Mouse (Mus musculus) CH12.LX (cell line): Measurements from ENCODE around the gene Ganab. TPM values are rescaled to one million over a fixed set of nuclear protein-coding genes. Genes with fewer than 3 reads are reported as not detected.
A peak's percentile ranks its signal among the peaks of the same experiment; 100 is the strongest.

Experiments used
- DNase-seq: peaks from one replicate; pipeline ENCODE4 v3.0.0-alpha.2; 2013; ENCODE audit errors: extremely low read depth
- H3K27ac ChIP-seq: 2 replicates; pipeline ENCODE4 v1.5.1; 2012; ENCODE audit warnings: low read depth, mild to moderate bottlenecking, control low read depth, moderate library complexity; ENCODE audit not compliant: insufficient read depth
- H3K27me3 ChIP-seq: replicated peaks from 2 replicates; pipeline ENCODE3; 2012; ENCODE audit warnings: inconsistent platforms
- H3K36me3 ChIP-seq, 2 experiments: replicated peaks in 1 of 2; 2 replicates each; pipeline versions ENCODE3 to v1.6.1; 2012; ENCODE audit warnings: inconsistent platforms in 1 of 2, low read length in 1 of 2, mild to moderate bottlenecking in 1 of 2, mixed read lengths in 1 of 2, moderate library complexity in 1 of 2; ENCODE audit not compliant: control insufficient read depth in 1 of 2, insufficient read depth in 1 of 2
- H3K4me1 ChIP-seq, 2 experiments: 2 replicates each; pipeline ENCODE4 v1.6.1; 2012; ENCODE audit warnings: inconsistent platforms in 1 of 2, moderate library complexity in 1 of 2; ENCODE audit not compliant: insufficient read depth in 2 of 2, control insufficient read depth in 1 of 2
- H3K4me2 ChIP-seq: 2 replicates; pipeline ENCODE4 v1.6.1; 2012; ENCODE audit warnings: low read depth, mild to moderate bottlenecking, control low read depth; ENCODE audit not compliant: poor library complexity, insufficient read depth, severe bottlenecking
- H3K4me3 ChIP-seq, 3 experiments: fragments of 150-350 bp in 1 of 3; sonication (generic) in 1 of 3; replicated peaks in 1 of 3; 2 replicates each; pipeline versions ENCODE3 to v1.5.1; 2011 to 2012; ENCODE audit warnings: low read depth in 2 of 3, low read length in 2 of 3, mild to moderate bottlenecking in 2 of 3, moderate library complexity in 2 of 3, control low read depth in 1 of 3, improper control_type of control experiment in 1 of 3, inconsistent platforms in 1 of 3, mixed read lengths in 1 of 3; ENCODE audit not compliant: poor library complexity in 1 of 3
- H3K79me2 ChIP-seq: replicated peaks from 2 replicates; pipeline ENCODE4 v1.6.1; 2012; ENCODE audit warnings: mild to moderate bottlenecking, moderate library complexity; ENCODE audit not compliant: control insufficient read depth, poor library complexity, insufficient read depth, severe bottlenecking; ENCODE audit errors: extremely low read depth
- H3K9ac ChIP-seq: 2 replicates; pipeline ENCODE4 v1.6.1; 2012; ENCODE audit warnings: low read depth, mild to moderate bottlenecking, control low read depth, moderate library complexity; ENCODE audit not compliant: insufficient read depth
- H3K9me3 ChIP-seq: replicated peaks from 2 replicates; pipeline ENCODE3; 2012; ENCODE audit warnings: low read length, inconsistent platforms, mixed read lengths
- BHLHE40 ChIP-seq: IDR thresholded peaks from 2 replicates; pipeline ENCODE4 v1.6.1; 2011; ENCODE audit warnings: mild to moderate bottlenecking, low read depth, low read length, improper control_type of control experiment
- CHD2 ChIP-seq: IDR thresholded peaks from 2 replicates; pipeline ENCODE4 v1.6.1; 2011; ENCODE audit warnings: low read length, improper control_type of control experiment
- CTCF ChIP-seq, 2 experiments: IDR thresholded peaks in 1 of 2; conservative IDR thresholded peaks in 1 of 2; 2 replicates each; pipeline ENCODE4 v1.5.1; 2011 to 2012; ENCODE audit warnings: low read depth in 2 of 2, low read length in 2 of 2, improper control_type of control experiment in 1 of 2, inconsistent platforms in 1 of 2, mild to moderate bottlenecking in 1 of 2, moderate library complexity in 1 of 2
- ETS1 ChIP-seq: conservative IDR thresholded peaks from 2 replicates; pipeline ENCODE4 v1.6.1; 2012; ENCODE audit warnings: low read depth, mild to moderate bottlenecking, inconsistent platforms, low read length, improper control_type of control experiment, moderate library complexity
- IRF4 ChIP-seq: IDR thresholded peaks from 2 replicates; pipeline ENCODE4 v1.6.1; 2014; ENCODE audit warnings: low read depth, mild to moderate bottlenecking, inconsistent platforms, low read length, improper control_type of control experiment
- JUN ChIP-seq: IDR thresholded peaks from 2 replicates; pipeline ENCODE4 v1.6.1; 2011; ENCODE audit warnings: low read depth, mild to moderate bottlenecking, low read length, improper control_type of control experiment, moderate library complexity; ENCODE audit not compliant: insufficient read depth
- JUND ChIP-seq: conservative IDR thresholded peaks from 2 replicates; pipeline ENCODE4 v1.6.1; 2011; ENCODE audit warnings: low read depth, low read length, improper control_type of control experiment
- KAT2A ChIP-seq: IDR thresholded peaks from 2 replicates; pipeline ENCODE4 v1.6.1; 2012; ENCODE audit warnings: low read length, improper control_type of control experiment, inconsistent platforms; ENCODE audit not compliant: insufficient replicate concordance
- MAFK ChIP-seq: IDR thresholded peaks from 2 replicates; pipeline ENCODE4 v1.6.1; 2011; ENCODE audit warnings: low read length, improper control_type of control experiment; ENCODE audit not compliant: insufficient replicate concordance
- MAX ChIP-seq: IDR thresholded peaks from 2 replicates; pipeline ENCODE4 v1.6.1; 2011; ENCODE audit warnings: low read length, improper control_type of control experiment
- MEF2A ChIP-seq: IDR thresholded peaks from 2 replicates; pipeline ENCODE4 v1.6.1; 2014; ENCODE audit warnings: low read depth, mild to moderate bottlenecking, inconsistent platforms, low read length, improper control_type of control experiment, borderline replicate concordance
- MYC ChIP-seq: IDR thresholded peaks from 2 replicates; pipeline ENCODE4 v1.6.1; 2011; ENCODE audit warnings: low read depth, mild to moderate bottlenecking, improper control_type of control experiment, low read length
- NELFE ChIP-seq: IDR thresholded peaks from 2 replicates; pipeline ENCODE4 v1.6.1; 2011; ENCODE audit warnings: low read depth, low read length, improper control_type of control experiment
- PAX5 ChIP-seq: IDR thresholded peaks from 2 replicates; pipeline ENCODE4 v1.6.1; 2012; ENCODE audit warnings: low read length, inconsistent platforms, mixed read lengths
- POLR2A ChIP-seq: IDR thresholded peaks from 2 replicates; pipeline ENCODE4 v1.6.1; 2011; ENCODE audit warnings: low read depth, mild to moderate bottlenecking, improper control_type of control experiment, low read length
- POLR2AphosphoS2 ChIP-seq: IDR thresholded peaks from 2 replicates; pipeline ENCODE4 v1.6.1; 2011; ENCODE audit warnings: low read depth, low read length, improper control_type of control experiment
- RAD21 ChIP-seq: IDR thresholded peaks from 2 replicates; pipeline ENCODE4 v1.6.1; 2011; ENCODE audit warnings: low read depth, mild to moderate bottlenecking, low read length, improper control_type of control experiment, moderate library complexity
- RCOR1 ChIP-seq: conservative IDR thresholded peaks from 2 replicates; pipeline ENCODE4 v1.6.1; 2012; ENCODE audit warnings: low read depth, mild to moderate bottlenecking, inconsistent platforms, low read length, improper control_type of control experiment
- SIN3A ChIP-seq: IDR thresholded peaks from 2 replicates; pipeline ENCODE4 v1.6.1; 2012; ENCODE audit warnings: low read length, improper control_type of control experiment, inconsistent platforms
- SMC3 ChIP-seq: IDR thresholded peaks from 2 replicates; pipeline ENCODE4 v1.6.1; 2011; ENCODE audit warnings: low read depth, low read length, improper control_type of control experiment
- TCF12 ChIP-seq: IDR thresholded peaks from 2 replicates; pipeline ENCODE4 v1.6.1; 2014; ENCODE audit warnings: low read depth, mild to moderate bottlenecking, inconsistent platforms, low read length, improper control_type of control experiment
- UBTF ChIP-seq: IDR thresholded peaks from 2 replicates; pipeline ENCODE4 v1.6.1; 2012; ENCODE audit warnings: low read depth, mild to moderate bottlenecking, inconsistent platforms, low read length, improper control_type of control experiment, moderate library complexity
- USF1 ChIP-seq: IDR thresholded peaks from 2 replicates; pipeline ENCODE4 v1.6.1; 2014; ENCODE audit warnings: low read depth, mild to moderate bottlenecking, inconsistent platforms, low read length, improper control_type of control experiment
- USF2 ChIP-seq: conservative IDR thresholded peaks from 2 replicates; pipeline ENCODE4 v1.6.1; 2011; ENCODE audit warnings: low read depth, low read length, improper control_type of control experiment
- ZKSCAN1 ChIP-seq: IDR thresholded peaks from 2 replicates; pipeline ENCODE4 v1.6.1; 2012; ENCODE audit warnings: low read depth, inconsistent platforms, low read length, improper control_type of control experiment, borderline replicate concordance
- ZNF384 ChIP-seq: IDR thresholded peaks from 2 replicates; pipeline ENCODE4 v1.6.1; 2012; ENCODE audit warnings: low read depth, low read length, improper control_type of control experiment, inconsistent platforms
- dilution Hi-C: fragments of 300-500 bp; cut with MboI; formaldehyde crosslinking; loops from 2 replicates; pipeline ENCODE4 v1.14.3; 2020; ENCODE audit warnings: low sequenced_read_pairs; ENCODE audit not compliant: extremely low pct_unique_long_range_greater_than_20kb, extremely low pct_ligation_motif_present
- in situ Hi-C: fragments of 300-500 bp; cut with MboI; formaldehyde crosslinking; loops from 3 replicates; pipeline ENCODE4 v1.14.3; 2019; ENCODE audit warnings: low sequenced_read_pairs, low pct_ligation_motif_present, low pct_unique_long_range_greater_than_20kb, mixed read lengths
- polyA plus RNA-seq: library from polyadenylated mRNA; unstranded; fragments of >175 nt; gene quantifications from 2 replicates; pipeline ENCODE4 v1.2.1, GENCODE M21; 2012; ENCODE audit warnings: low read depth; ENCODE audit not compliant: insufficient read length
- total RNA-seq, 2 experiments: library from RNA; depleted of rRNA; stranded (reverse); fragments of 300-350 nt in 1 of 2; fragments of >200 nt in 1 of 2; gene quantifications; 2 replicates each; pipeline ENCODE4 v1.2.3; 2012 to 2014

The Ganab gene
- total and polyA plus RNA-seq, 3 experiments, result 97.0 to 169 (median 143) TPM

- in situ Hi-C loops (loop anchor here (5.0 kb wide), 1 partner anchor 245 kb away; no protein-coding TSS in a partner anchor), dilution Hi-C loops (no loop called here)
- Histone ChIP-seq H3K4me3 (no peak overlapping the region), H3K4me1 (no peaks in the 10 kb centered on the region; a peak in 1 of 4 replicates), H3K9ac (no peak overlapping the region), H3K36me3 (no peaks in the 10 kb centered on the region), H3K79me2 (no peaks in the 10 kb centered on the region), H3K4me2 (no peak overlapping the region), H3K27ac (no peak overlapping the region), H3K27me3 (no peaks in the 10 kb centered on the region), H3K9me3 (no peaks in the 10 kb centered on the region)
- no peak for DNase-seq
- TF ChIP-seq ZNF384, result no peak
- 0 out of 2 replicates have a peak, but pooled peaks have one; percentile 23 for TF ChIP-seq MAX
- no peak for TF ChIP-seq POLR2A
- TF ChIP-seq SMC3, result peak; percentile 49
- peak; percentile 67 for TF ChIP-seq RAD21
- 0 out of 2 replicates have a peak, but pooled peaks have one; percentile 28 for TF ChIP-seq SIN3A
- TF ChIP-seq JUN, result no peak
- no peak for TF ChIP-seq MEF2A
- TF ChIP-seq ETS1, result no peak
- TF ChIP-seq CTCF (conservative IDR thresholded peaks at IDR 0.05 in 1 of 2, IDR thresholded peaks at IDR 0.05 in 1 of 2; ENCODE audit: low read depth in 2 of 2, low read length in 2 of 2), result peak; percentile 34 to 73; a peak in 3 of 4 replicates
- no peak for TF ChIP-seq PAX5
- TF ChIP-seq BHLHE40, result peak; percentile 62
- TF ChIP-seq JUND, result no peak
- peak; percentile 98 for TF ChIP-seq MAFK
- TF ChIP-seq MYC, result peak; percentile 79
- no peak for TF ChIP-seq POLR2AphosphoS2
- TF ChIP-seq UBTF, result no peak
- peak; percentile 25; the same call in 1 of the 2 replicates for TF ChIP-seq USF1
- TF ChIP-seq KAT2A, result no peak
Measured at GRCm38 (mm10) chr19:8857689-8858088, 40.2 kb upstream of the Ganab start.

GRCm38 (mm10) chr19:8859018-8859417 is 38.9 kb upstream of the Ganab start:
- Histone ChIP-seq H3K4me1 (no peaks in the 10 kb centered on the region; a peak in 1 of 4 replicates), H3K9ac (no peak overlapping the region), H3K79me2 (no peaks in the 10 kb centered on the region), H3K36me3 (no peaks in the 10 kb centered on the region), H3K4me3 (no peak overlapping the region), H3K27me3 (no peaks in the 10 kb centered on the region), H3K27ac (no peak overlapping the region), H3K9me3 (no peaks in the 10 kb centered on the region), H3K4me2 (no peak overlapping the region)
- TF ChIP-seq IRF4 (no peak), SMC3 (peak; percentile 78), ZKSCAN1 (no peak), USF2 (no peak), CTCF (conservative IDR thresholded peaks at IDR 0.05 in 1 of 2, IDR thresholded peaks at IDR 0.05 in 1 of 2; ENCODE audit: low read depth in 2 of 2, low read length in 2 of 2) (peak; percentile 10 to 74; a peak in 2 of 4 replicates), NELFE (no peak), RCOR1 (no peak), USF1 (no peak), CHD2 (no peak), TCF12 (no peak), RAD21 (peak; percentile 65)
- DNase-seq, result no peak
- dilution Hi-C loops, result no loop called here
- in situ Hi-C loops, result loop anchor here (5.0 kb wide), 1 partner anchor 243 kb away; no protein-coding TSS in a partner anchor
